Mouse (Mus musculus) adrenal gland, adult 18-20 months (tissue): Measurements from ENCODE around the gene Ros1. TPM values are rescaled to one million over a fixed set of nuclear protein-coding genes. Genes with fewer than 3 reads are reported as not detected.

Source experiments
- DNase-seq, 2 experiments: peaks; one replicate each; pipeline ENCODE4 v3.0.0; 2021 to 2022; ENCODE audit warnings: low spot score in 2 of 2
- total RNA-seq, 2 experiments: library from RNA; stranded (reverse); gene quantifications; 1 replicate in 1 of 2; 2 replicates in 1 of 2; pipeline ENCODE4 v1.2.3; 2021

The Ros1 gene
- total RNA-seq, 2 experiments from 2014 or later = not detected

DNA sequence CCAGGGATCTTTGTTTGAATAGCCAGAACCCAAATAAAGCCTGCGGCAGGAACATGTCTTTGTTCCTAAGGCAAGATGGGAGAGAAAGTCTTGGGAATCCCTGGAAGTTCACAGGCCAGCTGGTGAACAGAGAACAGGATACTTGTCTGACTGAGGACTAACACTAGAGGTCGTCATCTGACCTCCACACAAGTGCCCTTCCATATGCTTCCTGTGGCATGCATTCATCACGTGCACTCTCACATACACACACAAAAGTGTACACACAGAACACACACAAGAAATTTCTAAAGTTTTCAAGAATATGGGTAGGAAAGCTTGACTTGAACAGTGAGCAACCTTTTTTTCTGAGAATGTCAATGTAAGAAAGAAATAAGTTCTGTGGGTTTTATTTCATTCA, 34.4 kb downstream of the Ros1 start:
- DNase-seq = no peak

GRCm38 (mm10) chr10:52159704-52160103, 35.3 kb downstream of the Ros1 start:
- DNase-seq = no peak

- no peak for DNase-seq
These were observed 61.5 kb downstream of the Ros1 start for GRCm38 (mm10) chr10:52133354-52134074.

DNA sequence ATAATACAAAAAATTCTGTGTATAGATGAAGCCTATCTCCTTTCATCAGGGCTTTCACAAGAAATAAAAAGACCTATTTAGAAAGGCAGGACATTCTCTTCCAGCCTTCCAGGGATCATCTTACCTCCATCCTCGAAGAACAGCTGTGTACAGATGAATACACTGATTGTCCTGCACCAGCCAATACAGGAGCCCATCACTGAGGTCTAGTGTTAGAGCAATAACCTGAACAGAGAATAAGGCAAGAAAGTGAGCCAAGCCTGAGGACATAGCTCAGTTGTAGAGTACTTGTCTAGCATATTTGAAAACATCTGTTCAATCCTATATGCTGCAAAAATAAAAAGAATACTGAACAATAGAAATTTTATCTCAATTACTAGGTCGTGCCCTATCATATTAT, 64.3 kb downstream of the Ros1 start:
- no peak for DNase-seq

- DNase-seq = no peak
These were observed 66.1 kb downstream of the Ros1 start for GRCm38 (mm10) chr10:52128874-52129412.

- no peak for DNase-seq
These were observed 88.8 kb downstream of the Ros1 start for GRCm38 (mm10) chr10:52106164-52106757.

DNA sequence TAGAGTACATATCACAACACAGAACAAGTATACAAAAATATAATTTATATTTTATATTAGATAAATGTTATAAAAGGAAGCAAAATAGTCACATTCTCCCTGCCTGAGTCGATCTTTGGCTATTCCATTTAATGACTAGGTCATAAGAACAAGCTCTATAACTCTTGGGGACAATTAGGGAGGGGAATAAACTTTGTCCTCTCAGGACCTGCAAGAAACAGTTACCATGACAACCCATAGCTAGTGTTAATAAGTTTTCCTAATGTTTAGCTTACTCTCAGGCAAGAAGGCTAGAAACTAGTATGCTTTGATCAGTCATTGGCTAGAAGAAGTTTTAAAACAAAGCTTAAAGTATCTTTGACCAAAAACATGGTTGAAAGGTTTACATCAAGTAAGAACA, 93.8 kb downstream of the Ros1 start:
- no peak for DNase-seq

GRCm38 (mm10) chr10:52092181-52092580, 102.9 kb downstream of the Ros1 start:
- no peak for DNase-seq

GRCm38 (mm10) chr10:52086681-52087080, 108.4 kb downstream of the Ros1 start:
- DNase-seq = no peak

- DNase-seq = peak; percentile 26 to 42
These were observed 122.6 kb downstream of the Ros1 start for GRCm38 (mm10) chr10:52072482-52072881.

GRCm38 (mm10) chr10:52048287-52048686, 146.8 kb downstream of the Ros1 start:
- DNase-seq = no peak

DNA sequence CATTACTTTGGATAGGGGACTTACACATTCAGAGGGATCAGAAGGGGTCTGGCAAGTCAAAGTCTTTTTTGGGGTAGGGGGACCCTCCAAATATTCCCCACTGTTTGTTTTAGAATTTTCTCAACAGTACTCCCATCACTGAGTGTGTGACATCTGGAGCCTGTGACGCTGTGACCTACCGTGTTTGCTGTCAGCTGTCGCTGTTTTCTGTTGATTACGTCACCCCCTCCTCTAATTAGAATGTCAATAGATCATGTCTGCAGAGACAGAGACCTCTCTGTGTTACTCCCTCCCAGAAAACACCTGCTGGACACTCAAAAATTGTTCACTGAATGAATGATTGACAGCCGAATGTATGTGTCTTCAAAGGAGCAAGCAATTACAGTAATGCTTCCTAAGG, 152.0 kb downstream of the Ros1 start:
- no peak for DNase-seq

DNA sequence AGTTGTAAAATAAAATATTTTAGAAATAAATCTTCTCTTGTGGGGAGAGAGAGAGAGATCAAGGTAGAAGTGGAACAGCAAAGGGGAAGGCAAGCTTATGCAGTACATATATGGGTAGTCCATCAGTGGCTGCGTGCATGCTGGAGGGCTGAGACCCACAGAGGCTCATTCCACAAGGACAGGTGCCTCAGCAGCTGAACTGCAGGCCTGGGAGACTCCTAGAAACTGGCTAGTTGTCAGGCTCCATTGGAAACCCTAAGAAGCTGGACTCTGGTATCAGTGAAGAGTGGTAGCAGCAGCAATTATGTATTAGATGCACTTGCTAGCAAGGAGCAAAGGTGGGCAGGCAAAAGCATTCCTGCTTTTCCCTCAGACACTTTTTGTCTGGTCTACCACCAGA, 155.7 kb downstream of the Ros1 start:
- no peak for DNase-seq

DNA sequence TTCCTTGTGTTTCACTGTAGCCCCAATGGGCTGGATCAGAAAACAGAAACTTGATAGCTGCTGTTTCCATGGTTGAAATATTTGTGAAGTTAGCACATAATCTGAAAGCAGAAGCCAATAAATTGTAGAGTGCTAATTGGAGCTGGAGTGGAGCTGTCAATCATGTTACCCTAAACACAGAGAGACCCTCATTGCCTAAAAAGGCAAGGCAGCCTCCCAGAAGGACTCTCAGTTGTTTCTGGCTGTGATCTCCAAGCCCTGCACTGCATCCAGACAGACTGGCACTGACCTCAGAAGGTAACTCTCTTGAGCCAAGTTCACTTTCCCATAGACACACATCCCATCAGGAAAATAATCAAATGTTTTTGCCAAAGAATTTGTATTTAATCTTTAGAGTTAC, 161.3 kb downstream of the Ros1 start:
- DNase-seq = no peak

- no peak for DNase-seq
These were observed 165.5 kb downstream of the Ros1 start for GRCm38 (mm10) chr10:52029421-52030080.

GRCm38 (mm10) chr10:52028561-52029370, 166.3 kb downstream of the Ros1 start:
- DNase-seq = no peak

GRCm38 (mm10) chr10:52027161-52028035, 167.6 kb downstream of the Ros1 start:
- DNase-seq = no peak

DNA sequence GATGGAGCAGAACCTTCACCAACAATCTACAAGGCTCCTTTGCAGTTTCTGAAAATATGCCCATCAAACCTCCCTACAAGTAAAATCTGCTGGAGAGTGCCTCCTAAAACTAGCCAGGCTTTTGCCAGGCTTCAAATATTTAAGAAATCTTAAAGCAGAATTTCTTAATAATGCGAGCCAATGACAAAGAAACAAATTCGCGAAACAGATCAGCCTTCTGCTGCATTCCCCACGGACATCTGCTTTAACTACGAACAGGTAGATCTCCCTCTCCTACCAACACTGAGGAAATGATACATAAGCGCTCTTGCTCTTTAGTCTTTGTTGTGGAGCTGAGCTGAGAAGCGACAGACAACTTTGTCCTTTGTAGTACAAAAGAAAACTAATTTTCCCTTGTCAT, 169.2 kb downstream of the Ros1 start:
- DNase-seq = no peak

DNA sequence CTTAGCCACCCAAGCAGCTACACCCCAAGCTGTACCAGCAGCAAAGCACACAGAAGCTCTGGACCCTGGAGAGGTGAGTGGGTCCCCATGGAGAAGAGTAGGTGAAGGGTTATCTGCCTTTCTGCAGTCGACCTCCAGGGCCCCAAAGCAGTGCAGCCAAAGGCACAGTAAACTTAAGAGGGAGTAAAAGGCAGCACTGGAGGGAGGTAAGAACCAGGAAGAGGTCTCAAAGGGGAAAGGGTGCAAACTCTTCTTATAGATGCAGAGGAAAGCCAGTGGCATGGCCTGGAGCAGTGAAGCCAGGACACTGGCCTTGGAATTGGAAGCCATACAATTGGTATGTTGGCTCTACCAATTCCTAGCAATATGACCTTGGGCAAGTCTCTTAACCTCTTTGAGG, 169.8 kb downstream of the Ros1 start:
- no peak for DNase-seq

- no peak for DNase-seq
These were observed 171.0 kb downstream of the Ros1 start for GRCm38 (mm10) chr10:52024053-52024410.
